Mouse (Mus musculus) hindbrain, postnatal 0 days (tissue): ENCODE measurements around the gene A430005L14Rik. TPM values are rescaled to one million over a fixed set of nuclear protein-coding genes. Genes with fewer than 3 reads are reported as not detected.

Experiments
- ATAC-seq: fragments of 200-750 bp; cut with Nextera tagmentation; 2 replicates; pipeline ENCODE4 v1.8.0; 2017; ENCODE audit warnings: mild to moderate bottlenecking, moderate TSS enrichment, moderate library complexity
- DNase-seq: peaks from one replicate; pipeline ENCODE4 v3.0.0-alpha.2; 2015; ENCODE audit warnings: low spot score
- H3K27ac ChIP-seq: fragments of 300-500 bp; sonication (generic); 2 replicates; pipeline ENCODE4 v1.5.1; 2014; ENCODE audit warnings: mild to moderate bottlenecking
- H3K27me3 ChIP-seq: fragments of 300-500 bp; sonication (generic); 2 replicates; pipeline ENCODE4 v1.6.1; 2014; ENCODE audit warnings: low read length, mixed read lengths; ENCODE audit not compliant: insufficient read depth
- H3K36me3 ChIP-seq: fragments of 300-500 bp; sonication (generic); 2 replicates; pipeline ENCODE4 v1.6.1; 2014; ENCODE audit warnings: low read length, mixed read lengths; ENCODE audit not compliant: insufficient read depth
- H3K4me1 ChIP-seq: fragments of 300-500 bp; sonication (generic); 2 replicates; pipeline ENCODE4 v1.6.1; 2014; ENCODE audit warnings: antibody characterized with exemption, low read length, mixed read lengths; ENCODE audit not compliant: insufficient read depth
- H3K4me2 ChIP-seq: fragments of 300-500 bp; sonication (generic); 2 replicates; pipeline ENCODE4 v1.6.1; 2014; ENCODE audit warnings: low read depth, mild to moderate bottlenecking, low read length, moderate library complexity, mixed read lengths
- H3K4me3 ChIP-seq: fragments of 300-500 bp; sonication (generic); 2 replicates; pipeline ENCODE4 v1.5.1; 2014; ENCODE audit warnings: low read length
- H3K9ac ChIP-seq: fragments of 300-500 bp; sonication (generic); replicated peaks from 2 replicates; pipeline ENCODE4 v1.6.1; 2014; ENCODE audit warnings: mild to moderate bottlenecking, low read length, moderate library complexity, mixed read lengths
- H3K9me3 ChIP-seq: fragments of 300-500 bp; sonication (generic); 2 replicates; pipeline ENCODE4 v1.6.1; 2016; ENCODE audit warnings: low read length, mixed read lengths
- CTCF ChIP-seq: IDR thresholded peaks from 2 replicates; pipeline ENCODE4 v1.5.1; 2016; ENCODE audit warnings: antibody characterized with exemption, control low read depth, low read depth
- WGBS: fragments of 180-500 bp; shearing (Covaris S2); extraction: QIAGEN DNeasy Blood & Tissue Kit; methylation state at CpG from one replicate; pipeline ENCODE4 v1.1.7; 2014; 5-methylcytosine and 5-hydroxymethylcytosine counted together
- polyA plus RNA-seq: library from polyadenylated mRNA; unstranded; fragments of >200 nt; fragmentation: Nextera tagmentation; extraction: Ambion mirVana; gene quantifications from 2 replicates; pipeline ENCODE4 v1.2.1, GENCODE M21; 2015
- total RNA-seq: library from RNA; depleted of rRNA; stranded (reverse); fragments of >200 nt; gene quantifications from 2 replicates; pipeline ENCODE4 v1.2.3, GENCODE M21; 2014

The A430005L14Rik gene
- total and polyA plus RNA-seq, 2 experiments from 2014 or later: 45.3 to 47.4 TPM

- Histone ChIP-seq H3K9me3 (no peaks in the 10 kb centered on the region), H3K4me3 (no peak overlapping the region), H3K9ac (no peak overlapping the region), H3K4me2 (no peak overlapping the region), H3K27me3 (no peaks in the 10 kb centered on the region), H3K36me3 (peaks cover 42% of the 10 kb centered on the region), H3K27ac (no peak overlapping the region), H3K4me1 (no peaks in the 10 kb centered on the region)
- DNase-seq: peak; percentile 19
- 89% methylated on average over 2 of the region's 2 CpGs for WGBS
- ATAC-seq: no peak
- peak; percentile 41 for TF ChIP-seq CTCF
Measured at GRCm38 (mm10) chr4:153968063-153968462, 11.0 kb downstream of the A430005L14Rik start.

DNA sequence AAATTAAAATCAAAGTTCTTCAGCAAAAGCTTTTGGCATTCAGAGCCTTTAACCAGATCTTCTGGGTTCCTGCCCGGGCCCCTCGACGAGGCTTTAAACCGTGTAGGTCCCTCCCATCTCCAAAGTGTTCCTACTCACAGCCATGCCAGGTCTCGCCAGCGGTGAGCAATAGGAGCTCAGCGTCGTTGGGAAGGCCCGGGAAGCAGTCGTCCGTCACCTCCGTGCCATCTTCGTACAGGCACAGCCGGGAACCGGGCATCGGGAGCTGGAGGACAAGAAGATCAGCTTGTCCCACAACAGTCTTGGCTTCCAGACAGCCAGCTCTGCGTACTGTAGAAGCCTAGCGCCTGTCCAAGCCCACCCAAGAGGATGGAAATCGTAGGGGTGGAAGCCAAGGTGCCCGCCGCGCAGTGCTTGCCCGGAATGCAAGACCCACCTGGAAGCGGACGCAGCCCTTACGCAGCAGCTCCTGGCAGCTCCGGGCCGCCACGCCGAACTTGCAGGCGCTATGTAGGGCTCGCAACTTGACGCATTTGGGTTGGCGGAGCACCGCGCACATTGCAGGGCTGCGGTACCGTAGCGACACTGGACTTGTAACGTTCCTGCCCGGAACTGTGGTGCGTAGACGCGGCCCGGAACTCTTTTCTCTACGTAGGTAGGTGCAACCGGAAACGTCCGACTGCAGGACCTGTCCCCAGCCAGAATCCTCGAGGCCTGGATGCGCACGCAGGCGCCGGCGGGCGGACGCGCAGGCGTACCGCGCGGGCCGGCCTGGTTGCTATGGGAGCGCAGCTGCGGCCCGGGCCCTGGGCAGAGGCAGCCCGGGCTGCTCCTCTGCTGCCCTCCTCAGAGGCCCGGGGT is 17.6 kb downstream of the A430005L14Rik start, which contains the start of the genes Dffb and Cep104:
Gene Dffb, minus strand, starts transcription at position 696 of the 861 bp plus-strand sequence.
Gene Cep104, plus strand, starts transcription at position 764 of the 861 bp plus-strand sequence.
- Histone ChIP-seq H3K4me1 (peaks cover 7% of the 10 kb centered on the region), H3K27ac (peak within 1 kb of the TSS; percentile 85), H3K4me2 (peak within 1 kb of the TSS; percentile 95), H3K4me3 (peak within 1 kb of the TSS; percentile 81), H3K9me3 (no peaks in the 10 kb centered on the region), H3K36me3 (peaks cover 22% of the 10 kb centered on the region), H3K9ac (peak within 1 kb of the TSS; percentile 79), H3K27me3 (no peaks in the 10 kb centered on the region)
- TF ChIP-seq CTCF: peak; percentile 12; the same call in 1 of the 2 replicates
- ATAC-seq (peak; percentile 97), DNase-seq (peak; percentile 98)
- 1% methylated on average over 67 of the region's 68 CpGs for WGBS

DNA sequence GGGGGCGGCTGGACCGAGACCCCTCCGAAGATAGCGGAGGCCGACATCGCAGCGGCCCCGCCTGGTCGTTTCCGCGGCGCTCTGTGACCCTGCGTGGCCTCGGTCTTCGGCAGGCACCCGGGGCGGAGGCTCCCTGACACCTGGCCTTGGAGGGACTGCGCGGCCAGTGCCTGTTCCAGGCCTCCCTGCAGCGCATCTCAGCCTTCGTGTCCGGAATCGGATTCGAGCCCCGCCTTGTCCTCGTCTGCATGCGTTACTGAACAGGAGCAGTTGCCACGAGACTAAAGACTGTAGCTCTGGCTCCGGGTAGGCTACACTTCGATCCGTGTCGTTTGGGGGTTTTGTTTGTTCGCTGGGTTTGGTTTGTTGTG is 18.2 kb downstream of the A430005L14Rik start:
- peak overlapping the region; percentile 81 for H3K4me3 ChIP-seq
- peak overlapping the region; percentile 95 for H3K4me2 ChIP-seq
- ATAC-seq (peak; percentile 69; the same call in 1 of the 2 replicates), DNase-seq (peak; percentile 57)
- H3K27ac ChIP-seq: peak overlapping the region; percentile 85
- no peaks in the 10 kb centered on the region for H3K9me3 ChIP-seq
- peaks cover 21% of the 10 kb centered on the region; the same call in 1 of the 2 replicates for H3K36me3 ChIP-seq
- under 1% methylated on average over 32 of the region's 33 CpGs for WGBS
- peaks cover 7% of the 10 kb centered on the region for H3K4me1 ChIP-seq
- no peaks in the 10 kb centered on the region for H3K27me3 ChIP-seq
- TF ChIP-seq CTCF: no peak
- H3K9ac ChIP-seq: peak overlapping the region; percentile 79

DNA sequence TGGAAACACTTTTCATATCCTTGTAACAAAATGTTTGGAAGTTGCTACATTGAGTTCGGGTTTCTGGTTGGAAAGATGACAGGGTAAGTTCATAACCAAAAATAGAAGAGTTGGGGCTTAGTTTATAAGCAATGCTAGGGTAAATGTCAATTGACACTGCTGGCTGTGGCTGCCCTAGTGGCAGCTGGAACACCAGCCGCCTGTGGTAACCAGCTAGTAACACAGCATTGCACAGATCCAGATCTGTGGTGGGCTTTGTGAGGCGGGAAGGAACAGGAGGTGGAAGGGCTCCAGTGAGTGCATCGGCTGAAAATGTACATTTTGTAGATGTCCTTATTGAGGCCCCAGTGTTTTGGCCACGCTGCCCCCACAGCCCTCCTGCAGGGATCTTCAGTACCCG is 18.7 kb downstream of the A430005L14Rik start:
- peak overlapping the region; percentile 95 for H3K4me2 ChIP-seq
- peaks cover 7% of the 10 kb centered on the region for H3K4me1 ChIP-seq
- peak overlapping the region; percentile 79; the same call in 1 of the 2 replicates for H3K9ac ChIP-seq
- no peak for ATAC-seq
- 32% methylated on average over 6 of the region's 6 CpGs for WGBS
- TF ChIP-seq CTCF: peak; percentile 31; the same call in 1 of the 2 replicates
- H3K36me3 ChIP-seq: peaks cover 23% of the 10 kb centered on the region; the same call in 1 of the 2 replicates
- no peaks in the 10 kb centered on the region for H3K9me3 ChIP-seq
- no peak for DNase-seq
- no peak overlapping the region for H3K27ac ChIP-seq
- H3K4me3 ChIP-seq: peak overlapping the region; percentile 81
- no peaks in the 10 kb centered on the region for H3K27me3 ChIP-seq

DNA sequence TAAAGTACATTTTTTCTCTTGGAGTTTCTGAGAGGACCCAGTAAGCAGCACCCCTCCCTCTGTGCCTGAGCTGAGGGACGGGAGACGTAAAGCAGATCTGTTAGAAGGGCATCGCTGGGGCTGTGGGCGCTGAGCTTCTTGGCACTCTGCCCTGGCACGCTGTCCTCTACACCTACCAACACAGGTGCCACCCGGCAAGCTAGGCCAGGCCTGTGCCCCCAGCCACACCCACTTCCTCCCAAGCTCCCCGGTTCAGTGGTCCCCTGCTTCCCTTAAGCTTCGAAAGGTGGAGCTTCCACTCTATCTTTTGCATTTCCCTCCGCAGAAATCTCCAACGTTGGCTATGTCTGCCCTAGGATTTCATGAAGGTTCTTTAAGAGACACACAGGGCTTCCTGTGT is 22.2 kb downstream of the A430005L14Rik start:
- H3K4me2 ChIP-seq: no peak overlapping the region
- no peak overlapping the region for H3K27ac ChIP-seq
- H3K9ac ChIP-seq: no peak overlapping the region
- 88% methylated on average over 10 of the region's 10 CpGs for WGBS
- H3K36me3 ChIP-seq: peaks cover 43% of the 10 kb centered on the region
- no peak overlapping the region for H3K4me3 ChIP-seq
- no peaks in the 10 kb centered on the region for H3K27me3 ChIP-seq
- ATAC-seq (no peak), DNase-seq (no peak)
- TF ChIP-seq CTCF: no peak
- H3K9me3 ChIP-seq: no peaks in the 10 kb centered on the region
- H3K4me1 ChIP-seq: peaks cover 7% of the 10 kb centered on the region

GRCm38 (mm10) chr4:153980470-153980869 is 23.4 kb downstream of the A430005L14Rik start:
- Histone ChIP-seq H3K27me3 (no peaks in the 10 kb centered on the region), H3K4me2 (no peak overlapping the region), H3K36me3 (peaks cover 56% of the 10 kb centered on the region), H3K9me3 (no peaks in the 10 kb centered on the region), H3K4me1 (peaks cover 7% of the 10 kb centered on the region), H3K9ac (no peak overlapping the region), H3K27ac (no peak overlapping the region), H3K4me3 (no peak overlapping the region)
- TF ChIP-seq CTCF: no peak
- ATAC-seq (no peak), DNase-seq (no peak)
- 90% methylated on average over 11 of the region's 11 CpGs for WGBS
